Mouse (Mus musculus): ENCODE results near the gene Kcnh8.

DNA sequence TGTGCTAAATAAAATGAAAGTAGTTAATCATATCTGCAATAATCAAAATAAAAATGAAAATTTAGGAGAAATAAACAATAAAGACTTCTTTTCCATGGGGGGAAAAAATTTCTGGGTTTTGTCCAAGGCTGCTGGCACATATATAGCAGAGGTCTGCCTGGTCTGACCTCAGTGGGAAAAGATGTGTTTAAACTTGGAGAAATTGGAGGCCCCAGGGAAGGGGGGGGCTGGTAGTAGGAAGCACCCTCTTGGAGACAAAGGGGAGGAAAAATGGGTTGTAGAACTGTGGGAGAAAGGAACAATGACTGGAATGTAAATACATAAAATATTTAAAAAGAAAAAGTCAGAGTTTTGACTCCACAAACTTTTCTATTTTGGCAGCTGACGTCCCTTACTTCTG, 276.5 kb downstream of the Kcnh8 start:
- TF ChIP-seq CTCF (conservative IDR thresholded peaks at IDR 0.05 in 1 of 2, IDR thresholded peaks at IDR 0.05 in 1 of 2; ENCODE audit: low read depth in 2 of 2, low read length in 2 of 2) (no peak), NELFE (IDR thresholded peaks at IDR 0.05; ENCODE audit: low read depth, low read length) (no peak), USF2 (conservative IDR thresholded peaks at IDR 0.05; ENCODE audit: low read depth, low read length) (no peak), POLR2AphosphoS2 (IDR thresholded peaks at IDR 0.05; ENCODE audit: low read depth, low read length) (no peak), HCFC1 (IDR thresholded peaks at IDR 0.05; ENCODE audit: low read depth, low read length) (no peak), ZNF384 (IDR thresholded peaks at IDR 0.05; ENCODE audit: low read depth, low read length) (no peak), EP300 (IDR thresholded peaks at IDR 0.05; ENCODE audit: low read length) (no peak), KAT2A (IDR thresholded peaks at IDR 0.05; ENCODE audit: insufficient replicate concordance, low read length) (no peak), ETS1 (conservative IDR thresholded peaks at IDR 0.05; ENCODE audit: low read depth, low read length) (no peak), POLR2A (IDR thresholded peaks at IDR 0.05; ENCODE audit: low read depth, low read length) (no peak)
